Mouse (Mus musculus) frontal cortex, adult (tissue): ENCODE measurements around the gene Gm20837.
"Not testable (repeated sequence)": the region's sequence is repeated elsewhere in the genome, so short reads cannot be mapped to it uniquely, and the experiment has no call there.

Experiments used
- ATAC-seq: cut with Nextera tagmentation; 2 replicates; pipeline ENCODE4 v1.9.2; 2017; ENCODE audit warnings: mild to moderate bottlenecking, moderate library complexity, mixed read lengths; ENCODE audit not compliant: low TSS enrichment

The Gm20837 gene

DNA sequence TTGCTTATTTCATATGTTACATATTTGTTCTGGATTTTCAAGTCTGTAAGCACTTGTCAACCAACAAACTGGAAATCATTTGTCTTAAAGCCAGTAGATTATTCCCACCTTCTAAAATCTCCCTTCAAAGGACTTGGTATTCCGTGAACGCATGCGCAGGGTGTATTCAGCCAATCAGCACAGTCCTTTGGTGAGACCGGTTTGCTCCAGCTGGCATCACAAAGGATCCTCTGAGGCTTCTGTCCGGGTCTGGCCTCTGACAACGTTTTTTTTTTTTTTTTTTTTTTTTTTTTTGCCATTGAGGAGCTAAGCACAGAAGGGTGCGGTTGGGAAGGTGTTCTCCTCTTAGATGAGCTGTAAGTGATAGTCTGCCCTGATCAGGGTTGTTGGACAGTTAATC is at the start of gene Gm20837:
TSS of gene Gm20837 (plus strand) at position 301 of the 400 bp plus-strand sequence.
- not testable (repeated sequence) for ATAC-seq
